Mouse (Mus musculus): ENCODE results near the gene Sntb2. TPM values are rescaled to one million over a fixed set of nuclear protein-coding genes. Genes with fewer than 3 reads are reported as not detected.

The Sntb2 gene
- total and polyA plus RNA-seq, 3 experiments, result 0.86 to 2.3 (median 1.3) TPM

GRCm38 (mm10) chr8:106906635-106907034 is 28.9 kb upstream of the Sntb2 start:
- Histone ChIP-seq H3K9me3 (replicated peaks; ENCODE audit: low read length) (no peaks in the 10 kb centered on the region), H3K4me2 (ENCODE audit: insufficient read depth, low read depth, poor library complexity, severe bottlenecking) (no peak overlapping the region), H3K36me3 (replicated peaks in 1 of 2; ENCODE audit: control insufficient read depth in 1 of 2, insufficient read depth in 1 of 2, low read length in 1 of 2) (peaks cover 86 to 87% of the 10 kb centered on the region in 2 experiments), H3K79me2 (replicated peaks; ENCODE audit: control insufficient read depth, extremely low read depth, insufficient read depth, poor library complexity, severe bottlenecking) (0 out of 2 replicates have a peak, but pooled peaks cover 10% of the 10 kb centered on the region), H3K4me3 (replicated peaks in 1 of 3; ENCODE audit: low read depth in 2 of 3, low read length in 2 of 3, poor library complexity in 1 of 3) (no peak overlapping the region), H3K9ac (ENCODE audit: insufficient read depth, low read depth) (no peak overlapping the region), H3K4me1 (ENCODE audit: control insufficient read depth in 1 of 2, insufficient read depth in 2 of 2) (peaks cover 0 to 3% of the 10 kb centered on the region in 2 experiments; a peak in 1 of 4 replicates), H3K27ac (ENCODE audit: insufficient read depth, low read depth) (no peak overlapping the region), H3K27me3 (replicated peaks) (no peaks in the 10 kb centered on the region)
- in situ Hi-C loops (cut with MboI; ENCODE audit: low pct_ligation_motif_present, low pct_unique_long_range_greater_than_20kb, low sequenced_read_pairs), result no loop called here
- dilution Hi-C loops (cut with MboI; ENCODE audit: extremely low pct_ligation_motif_present, extremely low pct_unique_long_range_greater_than_20kb, low sequenced_read_pairs), result no loop called here
- no peak for DNase-seq (ENCODE audit: extremely low read depth)
- TF ChIP-seq USF1 (IDR thresholded peaks at IDR 0.05; ENCODE audit: low read depth, low read length), result no peak
- TF ChIP-seq RCOR1 (conservative IDR thresholded peaks at IDR 0.05; ENCODE audit: low read depth, low read length), result no peak
- TF ChIP-seq UBTF (IDR thresholded peaks at IDR 0.05; ENCODE audit: low read depth, low read length), result no peak
- TF ChIP-seq SIN3A (IDR thresholded peaks at IDR 0.05; ENCODE audit: low read length), result no peak
- TF ChIP-seq IRF4 (IDR thresholded peaks at IDR 0.05; ENCODE audit: low read depth, low read length), result no peak
- no peak for TF ChIP-seq NRF1 (IDR thresholded peaks at IDR 0.05; ENCODE audit: low read depth, low read length)
- no peak for TF ChIP-seq ELF1 (IDR thresholded peaks at IDR 0.05; ENCODE audit: low read depth, low read length)
- TF ChIP-seq HCFC1 (IDR thresholded peaks at IDR 0.05; ENCODE audit: low read depth, low read length), result no peak
- TF ChIP-seq POLR2AphosphoS2 (IDR thresholded peaks at IDR 0.05; ENCODE audit: low read depth, low read length), result no peak
- no peak for TF ChIP-seq JUN (IDR thresholded peaks at IDR 0.05; ENCODE audit: insufficient read depth, low read depth, low read length)
- no peak for TF ChIP-seq ZMIZ1 (IDR thresholded peaks at IDR 0.05; ENCODE audit: low read depth, low read length)
- TF ChIP-seq MEF2A (IDR thresholded peaks at IDR 0.05; ENCODE audit: borderline replicate concordance, low read depth, low read length), result no peak
- no peak for TF ChIP-seq E2F4 (IDR thresholded peaks at IDR 0.05; ENCODE audit: insufficient replicate concordance, low read depth, low read length)
- no peak for TF ChIP-seq BHLHE40 (IDR thresholded peaks at IDR 0.05; ENCODE audit: low read depth, low read length)
- TF ChIP-seq USF2 (conservative IDR thresholded peaks at IDR 0.05; ENCODE audit: low read depth, low read length), result no peak
- TF ChIP-seq EP300 (IDR thresholded peaks at IDR 0.05; ENCODE audit: low read length), result no peak
- TF ChIP-seq JUND (conservative IDR thresholded peaks at IDR 0.05; ENCODE audit: low read depth, low read length), result no peak
- TF ChIP-seq GABPA (IDR thresholded peaks at IDR 0.05; ENCODE audit: insufficient replicate concordance, low read depth, low read length), result no peak
- TF ChIP-seq MXI1 (IDR thresholded peaks at IDR 0.05; ENCODE audit: low read depth, low read length), result no peak

GRCm38 (mm10) chr8:106907450-106907849 is 28.1 kb upstream of the Sntb2 start:
- no peak overlapping the region for H3K4me2 ChIP-seq (ENCODE audit: insufficient read depth, low read depth, poor library complexity, severe bottlenecking)

More at GRCm38 (mm10) chr8:106907450-106907849, 28.1 kb upstream of the Sntb2 start:
- in situ Hi-C loops (cut with MboI; ENCODE audit: low pct_ligation_motif_present, low pct_unique_long_range_greater_than_20kb, low sequenced_read_pairs) (no loop called here), dilution Hi-C loops (cut with MboI; ENCODE audit: extremely low pct_ligation_motif_present, extremely low pct_unique_long_range_greater_than_20kb, low sequenced_read_pairs) (no loop called here)
- TF ChIP-seq E2F4 (IDR thresholded peaks at IDR 0.05; ENCODE audit: insufficient replicate concordance, low read depth, low read length) (no peak), MAZ (IDR thresholded peaks at IDR 0.05; ENCODE audit: low read depth, low read length) (no peak), CHD2 (IDR thresholded peaks at IDR 0.05; ENCODE audit: low read length) (no peak), BHLHE40 (IDR thresholded peaks at IDR 0.05; ENCODE audit: low read depth, low read length) (no peak), CHD1 (IDR thresholded peaks at IDR 0.05; ENCODE audit: low read depth, low read length) (no peak), USF1 (IDR thresholded peaks at IDR 0.05; ENCODE audit: low read depth, low read length) (no peak), USF2 (conservative IDR thresholded peaks at IDR 0.05; ENCODE audit: low read depth, low read length) (no peak), GABPA (IDR thresholded peaks at IDR 0.05; ENCODE audit: insufficient replicate concordance, low read depth, low read length) (no peak), SMC3 (IDR thresholded peaks at IDR 0.05; ENCODE audit: low read depth, low read length) (no peak), CTCF (conservative IDR thresholded peaks at IDR 0.05 in 1 of 2, IDR thresholded peaks at IDR 0.05 in 1 of 2; ENCODE audit: low read depth in 2 of 2, low read length in 2 of 2) (no peak), IRF4 (IDR thresholded peaks at IDR 0.05; ENCODE audit: low read depth, low read length) (no peak), KAT2A (IDR thresholded peaks at IDR 0.05; ENCODE audit: insufficient replicate concordance, low read length) (no peak), ZMIZ1 (IDR thresholded peaks at IDR 0.05; ENCODE audit: low read depth, low read length) (no peak), POLR2AphosphoS2 (IDR thresholded peaks at IDR 0.05; ENCODE audit: low read depth, low read length) (no peak), PAX5 (IDR thresholded peaks at IDR 0.05; ENCODE audit: low read length) (no peak)
- Histone ChIP-seq H3K36me3 (replicated peaks in 1 of 2; ENCODE audit: control insufficient read depth in 1 of 2, insufficient read depth in 1 of 2, low read length in 1 of 2) (peaks cover 85% of the 10 kb centered on the region in 2 experiments), H3K27ac (ENCODE audit: insufficient read depth, low read depth) (no peak overlapping the region), H3K79me2 (replicated peaks; ENCODE audit: control insufficient read depth, extremely low read depth, insufficient read depth, poor library complexity, severe bottlenecking) (0 out of 2 replicates have a peak, but pooled peaks cover 10% of the 10 kb centered on the region), H3K9me3 (replicated peaks; ENCODE audit: low read length) (no peaks in the 10 kb centered on the region), H3K4me3 (replicated peaks in 1 of 3; ENCODE audit: low read depth in 2 of 3, low read length in 2 of 3, poor library complexity in 1 of 3) (no peak overlapping the region), H3K4me1 (ENCODE audit: control insufficient read depth in 1 of 2, insufficient read depth in 2 of 2) (no peaks in the 10 kb centered on the region), H3K9ac (ENCODE audit: insufficient read depth, low read depth) (no peak overlapping the region), H3K27me3 (replicated peaks) (no peaks in the 10 kb centered on the region)
- no peak for DNase-seq (ENCODE audit: extremely low read depth)

All from CH12.LX (cell line).